Mouse (Mus musculus): ENCODE data around the gene Lmx1a. TPM values are rescaled to one million over a fixed set of nuclear protein-coding genes. Genes with fewer than 3 reads are reported as not detected.

The Lmx1a gene
- polyA plus RNA-seq, 1 experiment, result not detected

GRCm38 (mm10) chr1:167770457-167770856 is 81.4 kb downstream of the Lmx1a start:
- TF ChIP-seq FLI1 (IDR thresholded peaks at IDR 0.05; ENCODE audit: low read length) (no peak), GATA1 (IDR thresholded peaks at IDR 0.05; ENCODE audit: borderline replicate concordance, low read length) (no peak)
- Histone ChIP-seq H3K36me3 (replicated peaks; ENCODE audit: low read length) (no peaks in the 10 kb centered on the region), H3K27me3 (replicated peaks) (no peaks in the 10 kb centered on the region), H3K4me3 (replicated peaks) (no peak overlapping the region), H3K9me3 (no peaks in the 10 kb centered on the region), H3K4me1 (no peaks in the 10 kb centered on the region)

GRCm38 (mm10) chr1:167779766-167780488 is 90.9 kb downstream of the Lmx1a start:
- H3K4me1 ChIP-seq, result no peaks in the 10 kb centered on the region
- no peaks in the 10 kb centered on the region for H3K9me3 ChIP-seq
- H3K4me3 ChIP-seq (replicated peaks), result no peak overlapping the region
- no peak for TF ChIP-seq FLI1 (IDR thresholded peaks at IDR 0.05; ENCODE audit: low read length)
- TF ChIP-seq GATA1 (IDR thresholded peaks at IDR 0.05; ENCODE audit: borderline replicate concordance, low read length), result no peak
- H3K36me3 ChIP-seq (replicated peaks; ENCODE audit: low read length), result no peaks in the 10 kb centered on the region
- H3K27me3 ChIP-seq (replicated peaks), result no peaks in the 10 kb centered on the region

GRCm38 (mm10) chr1:167781787-167782484 is 92.9 kb downstream of the Lmx1a start:
- H3K4me1 ChIP-seq, result no peaks in the 10 kb centered on the region
- no peak overlapping the region for H3K4me3 ChIP-seq (replicated peaks)
- H3K9me3 ChIP-seq, result no peaks in the 10 kb centered on the region
- H3K36me3 ChIP-seq (replicated peaks; ENCODE audit: low read length), result no peaks in the 10 kb centered on the region
- no peak for TF ChIP-seq FLI1 (IDR thresholded peaks at IDR 0.05; ENCODE audit: low read length)
- no peak for TF ChIP-seq GATA1 (IDR thresholded peaks at IDR 0.05; ENCODE audit: borderline replicate concordance, low read length)
- H3K27me3 ChIP-seq (replicated peaks), result no peaks in the 10 kb centered on the region

DNA sequence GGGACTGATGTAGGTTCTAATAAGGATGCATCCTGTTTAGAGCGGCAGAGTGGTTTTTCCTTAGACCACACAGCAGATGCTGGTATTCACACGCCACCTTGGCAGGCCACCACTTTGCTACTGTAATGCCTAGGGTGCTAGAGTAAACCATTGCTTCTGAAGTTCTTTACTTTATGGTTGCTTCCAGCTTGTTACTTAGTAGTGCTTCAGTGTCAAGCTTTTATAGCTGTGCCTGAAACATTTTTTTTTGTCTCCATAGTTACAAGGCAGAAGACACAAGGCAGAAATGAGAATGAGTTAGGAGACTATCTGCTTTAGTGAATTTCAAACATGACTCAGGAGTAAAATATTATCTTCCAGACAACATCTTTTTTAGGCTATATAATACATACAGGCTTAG is 95.0 kb downstream of the Lmx1a start:
- Histone ChIP-seq H3K27me3 (replicated peaks) (no peaks in the 10 kb centered on the region), H3K4me3 (replicated peaks) (no peak overlapping the region), H3K9me3 (0 out of 2 replicates have a peak, but pooled peaks cover 3% of the 10 kb centered on the region), H3K4me1 (no peaks in the 10 kb centered on the region), H3K36me3 (replicated peaks; ENCODE audit: low read length) (no peaks in the 10 kb centered on the region)
- TF ChIP-seq GATA1 (IDR thresholded peaks at IDR 0.05; ENCODE audit: borderline replicate concordance, low read length) (no peak), FLI1 (IDR thresholded peaks at IDR 0.05; ENCODE audit: low read length) (no peak)

- no peaks in the 10 kb centered on the region for H3K36me3 ChIP-seq (replicated peaks; ENCODE audit: low read length)
- no peak overlapping the region for H3K4me3 ChIP-seq (replicated peaks)
- 0 out of 2 replicates have a peak, but pooled peaks cover 3% of the 10 kb centered on the region for H3K9me3 ChIP-seq
- H3K27me3 ChIP-seq (replicated peaks), result no peaks in the 10 kb centered on the region
- no peak for TF ChIP-seq GATA1 (IDR thresholded peaks at IDR 0.05; ENCODE audit: borderline replicate concordance, low read length)
- TF ChIP-seq FLI1 (IDR thresholded peaks at IDR 0.05; ENCODE audit: low read length), result no peak
- H3K4me1 ChIP-seq, result no peaks in the 10 kb centered on the region
Observed at GRCm38 (mm10) chr1:167788684-167789413, 99.8 kb downstream of the Lmx1a start.

DNA sequence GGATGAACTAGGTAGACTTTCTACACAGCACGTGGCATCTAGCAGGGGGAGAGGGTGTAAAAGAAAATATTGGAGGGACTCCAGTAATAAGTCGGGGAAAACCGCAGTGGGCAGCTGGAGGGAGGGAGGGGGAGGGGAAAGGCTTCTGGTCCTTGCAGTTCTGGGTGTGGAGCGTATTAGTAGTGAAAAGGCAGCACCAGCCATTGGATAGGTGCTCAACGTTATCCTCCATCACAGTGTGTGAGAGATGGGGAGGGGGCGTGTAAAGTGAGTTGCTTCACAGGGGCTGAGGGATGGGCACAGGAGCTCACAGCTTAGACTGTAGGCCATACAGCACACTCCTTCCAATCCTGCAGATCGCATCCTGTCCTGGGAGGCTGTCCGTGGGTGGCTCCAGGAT is 100.4 kb downstream of the Lmx1a start:
- H3K4me3 ChIP-seq (replicated peaks), result no peak overlapping the region
- 0 out of 2 replicates have a peak, but pooled peaks cover 3% of the 10 kb centered on the region for H3K9me3 ChIP-seq
- no peaks in the 10 kb centered on the region for H3K4me1 ChIP-seq
- TF ChIP-seq FLI1 (IDR thresholded peaks at IDR 0.05; ENCODE audit: low read length) (no peak), GATA1 (IDR thresholded peaks at IDR 0.05; ENCODE audit: borderline replicate concordance, low read length) (no peak)
- H3K27me3 ChIP-seq (replicated peaks), result no peaks in the 10 kb centered on the region
- H3K36me3 ChIP-seq (replicated peaks; ENCODE audit: low read length), result no peaks in the 10 kb centered on the region

DNA sequence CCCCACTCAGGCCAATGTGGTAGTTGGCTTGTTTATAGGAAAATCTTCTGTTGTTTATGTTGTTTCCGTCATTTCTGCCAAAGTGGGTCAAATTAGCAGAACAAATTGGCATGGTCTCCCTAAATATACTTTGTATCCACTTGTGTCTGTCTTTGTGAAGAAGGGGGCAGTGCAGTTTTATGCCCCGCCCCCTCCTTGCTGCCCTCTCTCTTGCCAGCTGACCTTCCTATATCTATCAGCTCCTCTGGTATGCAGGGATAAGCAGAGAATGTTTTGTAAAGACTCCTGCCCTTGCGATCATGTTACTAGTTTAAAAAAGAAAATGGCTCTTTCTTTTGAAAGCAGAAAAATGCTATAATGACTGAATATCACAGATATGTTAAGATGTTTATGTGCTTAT is 101.7 kb downstream of the Lmx1a start:
- Histone ChIP-seq H3K27me3 (replicated peaks) (no peaks in the 10 kb centered on the region), H3K4me1 (no peaks in the 10 kb centered on the region), H3K9me3 (0 out of 2 replicates have a peak, but pooled peaks cover 3% of the 10 kb centered on the region), H3K36me3 (replicated peaks; ENCODE audit: low read length) (no peaks in the 10 kb centered on the region), H3K4me3 (replicated peaks) (no peak overlapping the region)
- TF ChIP-seq FLI1 (IDR thresholded peaks at IDR 0.05; ENCODE audit: low read length) (no peak), GATA1 (IDR thresholded peaks at IDR 0.05; ENCODE audit: borderline replicate concordance, low read length) (no peak)

GRCm38 (mm10) chr1:167791221-167791620 is 102.2 kb downstream of the Lmx1a start:
- H3K36me3 ChIP-seq (replicated peaks; ENCODE audit: low read length), result no peaks in the 10 kb centered on the region
- no peaks in the 10 kb centered on the region for H3K27me3 ChIP-seq (replicated peaks)
- no peak for TF ChIP-seq GATA1 (IDR thresholded peaks at IDR 0.05; ENCODE audit: borderline replicate concordance, low read length)
- no peak for TF ChIP-seq FLI1 (IDR thresholded peaks at IDR 0.05; ENCODE audit: low read length)
- H3K9me3 ChIP-seq, result 0 out of 2 replicates have a peak, but pooled peaks cover 3% of the 10 kb centered on the region
- H3K4me1 ChIP-seq, result no peaks in the 10 kb centered on the region
- H3K4me3 ChIP-seq (replicated peaks), result no peak overlapping the region

DNA sequence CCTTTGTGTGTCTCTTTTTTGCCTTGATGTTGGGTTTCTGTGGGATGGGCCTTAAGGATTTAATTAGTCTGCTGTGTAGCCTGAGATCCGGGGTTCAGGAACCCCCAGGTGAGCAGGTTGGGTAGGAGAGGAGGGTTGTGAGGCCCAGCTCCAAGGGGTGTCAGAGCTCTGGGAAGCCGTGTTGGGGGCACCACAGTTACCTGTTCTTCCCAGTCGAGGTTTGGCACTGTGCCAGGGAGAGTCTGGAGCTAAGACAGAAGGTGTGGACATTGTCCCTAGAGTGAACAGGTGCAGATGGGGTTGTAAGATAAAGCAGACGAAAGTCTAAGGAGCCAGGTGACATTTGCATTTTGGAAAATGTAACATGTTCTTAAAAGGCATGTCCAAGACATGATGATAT is 112.9 kb downstream of the Lmx1a start:
- Histone ChIP-seq H3K4me1 (0 out of 2 replicates have a peak, but pooled peaks cover 3% of the 10 kb centered on the region), H3K36me3 (replicated peaks; ENCODE audit: low read length) (no peaks in the 10 kb centered on the region), H3K4me3 (replicated peaks) (no peak overlapping the region), H3K27me3 (replicated peaks) (peaks cover 46% of the 10 kb centered on the region), H3K9me3 (no peaks in the 10 kb centered on the region)
- TF ChIP-seq FLI1 (IDR thresholded peaks at IDR 0.05; ENCODE audit: low read length), result no peak

All from megakaryocyte, embryonic 14.5 days (primary cell).